Mouse (Mus musculus): ENCODE data around the gene Tpd52l2.

The Tpd52l2 gene

GRCm38 (mm10) chr2:181509191-181509590 is 12.2 kb downstream of the Tpd52l2 start:
- TF ChIP-seq GATA4 (IDR thresholded peaks at IDR 0.05; ENCODE audit: insufficient replicate concordance, low read length): no peak

- TF ChIP-seq GATA4 (IDR thresholded peaks at IDR 0.05; ENCODE audit: insufficient replicate concordance, low read length): no peak
These were observed 14.3 kb downstream of the Tpd52l2 start for GRCm38 (mm10) chr2:181511231-181511630.

DNA sequence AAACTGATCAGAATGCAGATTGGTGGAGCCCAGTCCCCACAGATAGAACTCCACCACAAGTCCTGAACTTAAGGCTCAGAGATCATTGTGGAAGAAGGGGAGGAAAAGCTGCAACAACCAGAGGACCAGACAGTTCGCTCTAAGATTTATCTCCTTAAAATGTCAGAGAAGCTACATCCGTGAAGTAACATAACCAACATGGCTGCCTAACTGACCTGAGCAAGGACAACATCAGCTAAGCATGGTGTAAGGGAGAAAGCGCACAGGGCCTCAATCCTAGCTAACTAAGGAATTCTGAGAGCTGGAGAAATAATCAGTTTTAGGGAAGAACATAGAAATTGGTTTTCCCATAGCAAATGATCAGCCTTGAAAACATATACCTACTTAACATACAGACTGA is 22.3 kb downstream of the Tpd52l2 start:
- no peak for TF ChIP-seq GATA4 (IDR thresholded peaks at IDR 0.05; ENCODE audit: insufficient replicate concordance, low read length)

- TF ChIP-seq GATA4 (IDR thresholded peaks at IDR 0.05; ENCODE audit: insufficient replicate concordance, low read length): no peak; the same call in 1 of the 2 replicates
These were observed 23.4 kb downstream of the Tpd52l2 start, which contains the start of gene Dnajc5 for GRCm38 (mm10) chr2:181520118-181520935. Gene Dnajc5, plus strand, starts transcription at chr2:181520485.

DNA sequence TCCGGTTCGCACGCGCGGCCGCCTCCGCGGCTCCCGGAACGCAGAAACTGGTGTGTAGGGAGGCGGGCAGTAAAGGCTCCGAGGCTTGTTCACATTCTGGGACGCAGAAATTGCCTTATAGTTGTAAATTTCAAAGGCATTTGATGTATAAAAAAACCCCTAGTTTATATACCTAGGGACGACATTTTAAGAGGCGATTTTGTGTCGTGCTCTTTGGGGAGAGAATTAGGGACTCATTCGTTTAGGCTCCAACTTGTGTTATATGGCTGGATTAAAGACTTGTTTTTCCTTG is 23.9 kb downstream of the Tpd52l2 start:
- TF ChIP-seq GATA4 (IDR thresholded peaks at IDR 0.05; ENCODE audit: insufficient replicate concordance, low read length): no peak

DNA sequence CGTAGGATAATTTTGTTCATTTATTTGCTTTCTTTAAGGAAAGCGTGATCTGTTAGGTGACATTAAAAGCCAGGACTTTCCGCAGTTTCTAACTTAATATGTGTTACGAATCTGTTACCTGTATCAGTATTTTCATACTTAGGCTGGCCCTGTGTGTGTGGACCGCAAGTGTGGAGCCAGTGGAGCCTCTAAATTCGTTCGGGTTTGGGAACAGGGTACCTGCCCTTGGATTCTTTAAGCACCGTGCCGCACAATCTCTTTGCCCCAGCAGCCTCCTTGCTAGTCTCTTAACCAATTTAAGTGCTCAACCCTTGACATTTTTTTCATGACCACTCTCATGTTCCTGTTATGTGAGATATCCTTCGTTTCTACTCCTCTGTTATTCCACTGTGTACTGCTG is 24.5 kb downstream of the Tpd52l2 start:
- no peak for TF ChIP-seq GATA4 (IDR thresholded peaks at IDR 0.05; ENCODE audit: insufficient replicate concordance, low read length)

DNA sequence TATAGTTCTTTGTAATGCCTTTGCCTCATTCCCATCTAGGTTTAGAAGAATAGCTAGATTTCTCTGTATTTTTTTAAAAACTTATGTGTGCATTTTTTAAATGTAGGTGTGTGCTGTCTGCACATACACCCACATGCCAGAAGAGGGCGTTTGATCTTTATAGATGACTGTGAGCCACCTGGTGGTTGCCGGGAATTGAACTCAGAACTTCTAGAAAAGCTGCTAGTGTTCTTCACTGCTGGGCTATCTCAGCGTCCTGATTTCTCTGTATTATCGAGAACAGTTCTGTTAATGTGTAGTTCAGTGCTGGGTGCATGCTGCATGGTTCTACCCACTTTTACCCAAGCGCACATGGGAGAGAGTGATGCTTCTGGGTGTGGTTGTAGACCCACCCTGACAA is 25.9 kb downstream of the Tpd52l2 start:
- no peak for TF ChIP-seq GATA4 (IDR thresholded peaks at IDR 0.05; ENCODE audit: insufficient replicate concordance, low read length)

DNA sequence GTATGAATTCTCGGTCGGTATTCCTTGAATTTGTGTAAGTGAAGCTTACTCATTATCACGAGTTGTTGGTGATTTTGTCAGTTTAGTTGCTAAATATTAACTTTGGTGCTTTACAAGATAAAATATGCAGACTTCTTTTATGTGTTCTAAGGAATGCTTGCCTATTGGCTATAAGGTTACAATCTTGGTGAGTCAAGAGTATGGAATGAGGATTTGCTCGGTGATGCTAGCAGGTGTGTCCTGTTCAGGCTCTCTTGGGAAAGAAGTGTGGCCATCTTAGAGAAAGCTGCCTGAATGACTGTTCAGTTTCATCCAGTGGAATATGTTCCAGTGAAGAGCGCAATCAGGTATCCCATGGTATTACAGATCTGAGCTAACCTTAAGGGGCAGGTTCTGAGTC is 28.6 kb downstream of the Tpd52l2 start:
- no peak for TF ChIP-seq GATA4 (IDR thresholded peaks at IDR 0.05; ENCODE audit: insufficient replicate concordance, low read length)

DNA sequence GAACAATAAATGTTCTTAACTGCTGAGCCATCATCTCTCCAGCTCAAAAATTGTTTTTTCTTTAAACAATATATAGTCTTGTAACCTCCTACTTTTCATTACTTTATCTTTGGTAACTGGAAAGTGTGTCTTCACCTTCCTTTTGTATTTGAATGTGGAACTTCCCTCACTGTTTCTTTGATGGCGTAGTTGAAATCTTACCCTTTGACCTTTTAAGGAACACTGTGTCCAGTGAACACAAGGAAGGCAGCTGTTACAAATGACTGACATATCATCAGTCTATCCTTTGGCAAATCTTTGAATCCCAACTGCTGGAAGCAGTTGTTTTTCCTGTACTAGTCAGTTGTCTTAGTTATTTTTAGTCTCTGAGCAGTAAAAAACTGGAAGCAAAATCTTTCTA is 32.1 kb downstream of the Tpd52l2 start:
- TF ChIP-seq GATA4 (IDR thresholded peaks at IDR 0.05; ENCODE audit: insufficient replicate concordance, low read length): no peak

DNA sequence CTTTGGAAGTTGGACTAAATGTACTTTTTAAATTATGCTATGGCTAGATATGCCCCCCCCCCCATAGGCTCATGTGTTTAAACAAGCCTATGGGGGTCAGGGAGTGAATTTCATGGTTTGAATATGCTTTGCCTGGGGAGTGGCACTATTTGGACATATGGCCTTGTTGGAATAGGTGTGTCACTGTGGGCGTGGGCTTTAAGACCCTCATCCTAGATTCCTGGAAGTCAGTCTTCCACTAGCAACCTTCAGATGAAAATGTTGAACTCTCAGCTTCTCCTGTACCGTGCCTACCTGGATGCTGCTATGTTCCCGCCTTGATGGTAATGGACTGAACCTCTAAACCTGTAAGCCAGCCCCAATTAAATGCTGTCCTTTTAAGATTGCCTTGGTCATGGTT is 35.6 kb downstream of the Tpd52l2 start:
- no peak for TF ChIP-seq GATA4 (IDR thresholded peaks at IDR 0.05; ENCODE audit: insufficient replicate concordance, low read length)

DNA sequence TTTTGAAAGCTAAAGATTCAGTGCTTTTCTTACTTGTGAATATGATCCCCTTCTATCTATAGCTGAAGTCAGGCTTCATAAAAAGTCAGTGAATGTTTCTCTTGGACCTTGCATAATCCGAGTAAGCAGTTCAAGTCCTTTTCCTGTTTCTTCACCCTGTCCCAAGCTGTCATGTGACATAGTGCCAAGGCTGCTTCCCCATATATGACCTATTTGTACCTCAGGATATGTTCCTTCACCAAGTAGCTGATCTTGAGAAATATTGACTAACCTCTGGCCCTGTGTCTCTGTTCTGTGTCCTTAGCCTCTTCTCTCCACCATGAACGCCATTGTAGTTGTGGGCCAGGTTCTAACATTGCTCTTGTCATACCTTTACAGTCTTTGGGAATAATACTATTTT is 39.5 kb downstream of the Tpd52l2 start:
- no peak for TF ChIP-seq GATA4 (IDR thresholded peaks at IDR 0.05; ENCODE audit: insufficient replicate concordance, low read length)

DNA sequence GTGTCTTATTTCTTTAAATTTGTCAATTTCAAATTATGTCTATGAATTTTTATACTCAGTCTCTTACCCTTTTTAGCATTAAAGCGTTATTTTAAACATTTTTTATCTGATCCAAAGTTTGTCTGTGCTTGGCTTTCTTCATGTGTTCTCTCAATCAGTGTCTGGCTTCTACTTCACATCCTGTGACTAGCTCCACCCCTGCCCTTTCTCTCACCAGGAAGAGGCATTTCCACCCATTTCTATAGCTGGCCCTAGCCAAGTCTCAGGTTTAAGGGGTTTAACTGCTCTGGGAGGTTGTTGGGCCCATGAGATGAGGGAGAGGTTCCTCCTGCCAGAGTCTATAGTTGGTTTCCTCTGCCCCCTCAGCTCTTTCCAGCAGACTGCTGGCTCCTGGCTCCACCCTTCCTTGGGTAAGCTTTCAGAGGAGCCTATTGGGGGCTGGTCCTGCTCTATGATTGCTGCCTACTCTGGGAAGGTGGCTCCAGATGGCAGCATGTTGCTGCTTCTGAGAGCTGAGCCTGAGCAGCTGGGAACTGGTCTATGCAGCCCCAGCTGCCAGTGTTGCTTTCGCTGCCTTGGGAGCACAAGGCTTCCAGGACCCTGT is 40.6 kb downstream of the Tpd52l2 start:
- no peak for TF ChIP-seq GATA4 (IDR thresholded peaks at IDR 0.05; ENCODE audit: insufficient replicate concordance, low read length)

GRCm38 (mm10) chr2:181541761-181542380 is 44.9 kb downstream of the Tpd52l2 start:
- TF ChIP-seq GATA4 (IDR thresholded peaks at IDR 0.05; ENCODE audit: insufficient replicate concordance, low read length): no peak

DNA sequence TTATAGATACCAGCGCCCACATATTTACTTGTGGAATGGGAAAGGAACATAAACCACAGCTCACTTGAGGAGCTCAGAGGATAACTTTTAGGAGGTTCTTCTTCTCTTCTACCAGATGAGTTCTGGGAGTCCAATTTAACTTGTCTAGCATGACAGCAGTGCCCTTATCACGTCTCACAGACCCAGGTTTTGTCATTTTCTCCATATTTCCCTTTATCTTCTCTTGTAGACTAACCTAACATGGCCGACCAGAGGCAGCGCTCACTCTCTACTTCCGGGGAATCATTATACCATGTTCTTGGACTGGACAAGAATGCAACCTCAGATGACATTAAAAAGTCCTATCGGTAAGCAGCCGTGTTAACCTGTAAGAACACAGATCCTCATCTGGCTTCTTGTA is 49.2 kb downstream of the Tpd52l2 start:
- TF ChIP-seq GATA4 (IDR thresholded peaks at IDR 0.05; ENCODE audit: insufficient replicate concordance, low read length): no peak

- no peak for TF ChIP-seq GATA4 (IDR thresholded peaks at IDR 0.05; ENCODE audit: insufficient replicate concordance, low read length)
These were observed 51.3 kb downstream of the Tpd52l2 start for GRCm38 (mm10) chr2:181548227-181548626.

- TF ChIP-seq GATA4 (IDR thresholded peaks at IDR 0.05; ENCODE audit: insufficient replicate concordance, low read length): no peak
These were observed 51.7 kb downstream of the Tpd52l2 start for GRCm38 (mm10) chr2:181548682-181549081.

Measured in liver, adult (tissue).